Mouse (Mus musculus) regulatory T cell (primary cell): Measurements from ENCODE around the gene H2afx.
"Not testable (repeated sequence)": the region's sequence is repeated elsewhere in the genome, so short reads cannot be mapped to it uniquely, and the experiment has no call there.

Source experiments
- in situ Hi-C: fragments of 300-600 bp; cut with MboI, MseI; formaldehyde crosslinking; loops from one replicate; pipeline ENCODE4 v1.15.1; 2025; ENCODE audit warnings: high pct_unique_total_duplicates

H2afx gene

DNA sequence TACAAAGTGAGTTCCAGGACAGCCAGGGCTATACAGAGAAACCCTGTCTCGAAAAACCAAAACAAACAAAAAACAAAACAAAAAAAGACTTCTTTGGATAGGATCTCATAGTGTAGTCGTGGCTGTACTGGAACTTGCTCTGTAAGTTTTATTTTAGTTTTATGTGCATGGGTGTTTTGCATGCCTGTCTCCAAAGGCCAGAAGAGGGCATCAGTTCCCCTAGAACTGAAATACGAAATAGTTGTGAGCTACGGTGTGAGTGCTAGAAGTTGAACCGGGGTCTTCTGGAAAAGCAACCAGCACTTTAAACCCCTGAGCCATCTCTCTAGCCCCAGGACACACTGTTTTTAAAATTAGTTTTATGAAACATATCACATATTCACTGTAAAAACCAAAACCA, 4.1 kb downstream of the H2afx start:
- in situ Hi-C loops, result loop anchor here (5.0 kb wide), 1 partner anchor 44 kb away; no protein-coding TSS in a partner anchor

DNA sequence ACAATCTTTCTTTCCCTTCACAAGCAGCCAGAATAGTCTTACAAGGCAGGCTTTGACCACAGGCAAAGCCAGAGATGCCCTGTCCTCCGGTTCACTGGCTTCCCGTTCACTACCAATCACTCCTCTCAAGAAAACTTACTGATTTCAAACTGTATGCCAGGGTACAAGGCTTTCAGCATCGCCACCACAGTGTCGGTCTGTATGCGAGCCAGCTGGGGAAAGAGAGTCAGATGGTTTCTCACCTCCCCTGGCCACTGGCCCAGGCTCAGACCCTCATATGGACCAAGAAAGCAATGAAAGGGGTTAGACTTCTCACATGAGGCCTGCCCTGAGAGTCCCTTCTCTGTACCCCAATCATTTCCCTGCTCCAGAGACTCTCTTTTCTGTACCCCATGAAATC, 7.0 kb downstream of the H2afx start:
- in situ Hi-C loops, result no loop called here

DNA sequence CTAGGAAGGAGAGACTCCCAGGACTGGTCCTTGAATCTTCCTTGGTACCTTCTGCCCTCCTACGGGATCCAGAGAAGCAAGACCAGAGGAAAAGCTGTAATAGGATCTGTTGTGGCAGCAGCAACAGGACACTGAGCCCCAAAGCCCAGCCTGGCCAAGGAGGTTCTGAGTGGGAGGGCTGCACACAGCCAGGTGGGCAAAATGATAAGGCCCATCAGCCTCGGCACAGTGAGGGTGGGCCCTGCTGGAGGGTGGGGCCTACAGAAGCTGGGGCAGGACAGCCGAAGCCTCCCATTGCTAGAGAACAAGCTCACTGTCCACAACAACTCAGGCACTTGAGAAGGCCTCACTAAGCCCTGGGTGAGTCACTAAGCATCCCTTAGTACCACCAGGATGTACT, 7.7 kb downstream of the H2afx start:
- in situ Hi-C loops, result no loop called here

DNA sequence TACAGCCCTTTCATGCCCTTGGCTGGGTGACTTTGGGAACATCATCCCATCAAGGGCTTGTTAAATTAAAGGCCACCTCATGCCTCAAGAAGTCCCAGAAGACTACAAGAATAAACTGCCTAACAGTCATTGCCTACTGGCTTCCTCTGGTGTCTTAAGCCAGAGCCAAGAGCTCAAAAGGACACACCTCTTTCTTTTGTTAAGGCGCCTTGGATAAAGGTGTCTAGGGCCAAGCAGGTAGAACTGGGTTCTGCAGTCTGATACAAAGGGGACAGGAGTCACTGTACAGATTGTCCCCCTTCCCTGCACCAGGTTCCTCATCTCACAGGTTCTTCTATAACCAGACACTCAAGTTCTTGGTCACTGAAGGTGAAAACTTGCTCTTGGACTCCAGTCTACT, 8.1 kb downstream of the H2afx start:
- in situ Hi-C loops, result no loop called here

DNA sequence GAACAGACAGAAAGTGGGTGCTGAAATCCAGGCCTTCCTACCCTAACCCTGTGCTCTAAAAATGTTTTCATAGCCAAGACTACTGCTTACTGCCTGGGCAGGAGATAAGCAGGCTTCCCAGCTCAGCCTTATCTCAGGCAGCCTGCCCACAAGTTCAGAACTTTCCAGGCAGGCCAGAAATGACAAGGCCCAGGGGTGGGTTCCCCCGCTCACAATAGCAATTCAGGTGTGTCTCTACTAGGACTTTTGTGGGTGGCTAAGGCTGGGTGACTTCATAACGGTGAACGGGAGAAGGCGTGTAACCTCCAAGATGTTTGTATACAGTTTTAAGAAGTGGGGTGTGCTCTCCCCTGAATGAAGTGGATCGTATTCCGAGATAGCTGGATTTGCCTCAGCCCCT, 8.8 kb downstream of the H2afx start:
- in situ Hi-C loops, result no loop called here

DNA sequence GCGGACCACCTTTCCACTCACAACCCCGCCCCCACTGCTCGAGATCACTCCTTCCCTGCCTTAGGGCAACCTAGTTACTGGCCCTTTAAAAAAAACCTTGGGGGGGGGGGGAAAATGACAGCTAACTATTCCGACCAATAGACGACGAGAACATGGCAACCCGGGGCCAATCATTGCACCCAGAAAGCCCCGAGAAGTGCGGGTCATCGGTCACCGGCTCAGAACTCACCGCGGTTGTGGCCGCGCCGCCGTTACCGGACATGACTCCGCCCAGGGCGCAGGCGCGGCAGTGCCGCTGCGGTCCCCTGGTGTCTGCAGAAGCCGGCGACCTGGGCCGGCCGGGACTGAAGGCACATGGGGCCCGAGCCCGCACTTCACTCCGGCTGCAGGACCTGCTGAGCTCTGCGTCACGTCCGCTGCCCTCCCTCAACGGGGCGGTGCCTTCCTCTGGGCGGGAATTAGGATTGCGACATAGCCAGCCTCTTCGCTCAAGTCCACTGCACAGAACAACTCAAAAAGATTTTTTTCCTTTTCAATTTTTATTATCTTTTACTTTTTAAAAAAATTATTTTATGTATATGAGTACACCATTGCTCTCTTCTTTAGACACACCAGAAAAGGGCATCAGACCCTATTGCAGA, 9.4 kb downstream of the H2afx start, which contains the start of gene Hmbs:
TSS of gene Hmbs (minus strand) at position 448 of the 641 bp plus-strand sequence.
- in situ Hi-C loops, result no loop called here

DNA sequence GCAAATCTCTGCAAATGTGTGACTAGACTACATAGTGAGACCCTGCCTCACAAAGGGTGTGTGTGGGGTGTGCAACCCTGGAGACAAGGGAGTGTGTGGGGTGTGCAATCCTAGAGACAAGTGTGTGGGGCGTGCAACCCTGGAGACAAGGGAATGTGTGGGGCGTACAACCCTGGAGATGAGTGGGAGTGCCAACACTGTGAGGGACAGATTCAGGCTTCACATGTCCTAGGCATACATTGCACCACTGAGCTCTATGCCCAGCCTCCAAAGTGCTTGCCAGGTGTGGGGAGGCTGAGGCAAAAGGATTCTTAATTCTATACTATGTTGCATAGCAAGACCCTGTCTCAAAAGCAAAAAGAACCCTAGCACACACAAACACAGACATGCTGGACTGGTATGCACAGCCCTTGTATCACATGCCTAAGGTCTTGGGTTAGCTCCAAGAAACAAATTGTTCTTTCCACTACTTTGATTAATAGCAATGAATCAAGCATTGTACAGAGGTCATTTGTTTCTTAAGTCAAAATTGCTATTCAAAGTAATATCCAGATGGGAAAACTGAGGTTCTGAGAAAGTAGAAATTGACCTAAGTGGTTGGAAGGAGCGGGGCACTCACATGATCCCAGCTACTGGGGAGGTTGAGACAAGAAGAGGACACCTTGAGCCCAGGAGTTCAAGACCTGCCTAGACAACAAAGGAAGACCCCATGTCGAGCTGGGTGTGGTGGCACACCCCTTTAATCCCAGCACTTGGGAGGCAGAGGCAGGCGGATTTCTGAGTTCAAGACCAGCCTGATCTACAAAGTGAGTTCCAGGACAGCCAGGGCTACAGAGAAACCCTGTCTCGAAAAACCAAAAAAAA, 11.3 kb downstream of the H2afx start:
- in situ Hi-C loops, result no loop called here

DNA sequence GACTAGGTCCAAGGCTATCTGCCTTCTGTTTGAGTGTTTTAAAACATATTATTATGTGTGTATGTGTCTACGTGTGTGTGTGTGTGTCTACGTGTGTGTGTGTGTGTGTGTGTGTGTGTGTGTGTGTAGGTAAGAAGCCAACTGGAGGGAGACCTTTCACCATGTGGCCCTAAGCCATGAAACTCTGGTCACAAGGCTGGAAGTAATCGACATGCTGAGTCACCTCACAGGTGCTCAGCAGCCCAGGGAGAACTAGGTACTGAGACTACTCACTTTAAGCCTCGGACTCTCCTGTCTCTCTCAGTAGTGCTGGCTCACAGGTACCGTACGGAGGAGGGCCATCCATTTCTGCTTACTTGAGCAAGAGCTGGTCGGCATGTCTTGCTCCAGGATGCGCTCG, 12.7 kb downstream of the H2afx start:
- in situ Hi-C loops, result no loop called here

DNA sequence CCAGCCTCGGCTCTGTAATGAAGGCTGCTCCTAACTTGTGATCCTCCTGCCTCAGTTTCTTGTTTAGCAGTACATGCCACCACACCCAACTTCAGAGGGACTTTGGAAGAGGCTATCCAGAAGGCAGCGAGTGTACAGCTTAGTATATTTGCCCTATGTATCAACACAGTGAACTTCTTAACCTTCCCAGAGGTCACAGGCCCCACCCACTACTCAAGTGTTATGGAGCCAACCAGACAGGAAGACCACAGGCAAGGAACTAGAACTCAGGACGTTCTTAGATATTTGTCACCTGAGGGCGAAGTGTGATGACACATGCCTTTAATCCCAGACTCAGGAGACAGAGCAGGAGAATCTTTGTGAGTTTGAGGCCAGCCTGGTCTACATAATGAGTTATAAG, 13.1 kb downstream of the H2afx start:
- in situ Hi-C loops, result no loop called here

DNA sequence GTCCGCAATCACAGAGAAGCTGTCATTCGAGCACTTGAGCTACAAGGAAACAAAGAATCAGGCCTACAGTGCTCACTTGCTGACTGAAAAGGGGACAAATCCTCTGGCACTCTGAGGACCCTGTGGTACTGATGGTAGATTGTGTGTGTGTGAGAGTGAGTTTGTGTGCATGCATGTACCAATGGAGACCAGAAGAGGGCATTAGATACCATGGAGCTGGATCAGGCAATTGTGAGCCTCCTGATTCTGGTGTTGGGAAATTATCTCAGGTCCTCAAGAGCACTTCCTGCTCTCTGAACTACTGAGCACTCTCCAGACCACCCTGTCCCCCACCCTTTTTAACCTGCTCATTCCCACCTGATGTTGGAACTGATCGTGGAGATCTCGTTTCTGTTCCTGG, 14.1 kb downstream of the H2afx start:
- in situ Hi-C loops, result no loop called here

DNA sequence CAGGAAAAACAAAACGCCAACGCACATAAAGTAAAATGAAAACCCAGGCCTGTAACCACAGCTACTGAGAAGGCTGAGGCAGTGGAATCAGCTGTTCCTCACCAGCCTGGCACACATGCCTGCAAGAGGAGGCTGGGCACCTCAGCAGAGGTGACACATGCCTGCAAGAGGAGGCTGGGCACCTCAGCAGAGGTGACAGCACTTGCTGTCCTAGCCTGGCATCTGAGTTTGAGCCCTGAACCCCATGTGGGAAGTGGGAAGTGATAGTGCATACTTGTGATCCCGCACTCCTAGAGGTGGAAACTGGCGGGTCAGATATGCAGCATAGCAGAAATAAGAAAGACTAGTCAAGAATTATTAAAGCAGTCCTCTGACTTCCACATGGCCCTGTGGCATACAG, 16.9 kb downstream of the H2afx start:
- in situ Hi-C loops, result no loop called here

DNA sequence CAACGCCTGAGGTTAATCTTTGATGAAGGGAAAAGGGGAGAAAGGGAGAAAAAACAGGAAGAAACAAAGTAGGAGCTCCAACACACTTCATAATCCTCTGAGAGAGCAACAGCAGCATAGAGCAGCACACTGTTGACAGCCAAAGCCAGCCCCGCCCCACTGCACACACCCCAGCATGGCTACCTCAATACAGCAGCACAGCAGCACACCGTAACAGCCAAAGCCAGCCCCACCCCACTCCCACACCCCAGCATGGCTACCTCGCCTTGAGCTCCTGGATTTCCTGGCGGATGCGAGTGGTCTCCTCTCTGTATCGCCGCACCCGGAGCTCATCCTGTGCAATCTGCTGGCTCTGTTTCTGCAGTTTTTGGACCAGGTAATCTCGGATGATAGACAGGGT, 17.8 kb downstream of the H2afx start:
- in situ Hi-C loops, result no loop called here

DNA sequence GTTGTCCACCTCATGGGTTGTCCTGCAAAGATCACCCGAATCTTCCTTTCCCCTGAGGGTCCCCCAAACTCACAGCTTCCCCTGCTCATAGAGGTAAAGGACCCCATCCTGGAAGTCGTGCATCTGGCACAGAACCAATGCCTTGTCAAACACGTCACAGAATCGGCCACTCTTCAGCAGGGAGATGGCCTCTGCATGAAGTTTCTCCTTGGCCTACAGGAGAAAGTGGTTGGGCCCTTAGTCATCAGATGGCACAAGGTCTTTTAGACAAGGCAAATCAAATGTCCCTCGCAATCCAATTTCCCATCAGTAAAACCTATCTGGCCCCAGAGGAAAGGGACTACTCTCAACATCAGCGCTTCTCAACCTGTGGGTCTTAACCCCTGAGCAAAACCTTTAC, 18.6 kb downstream of the H2afx start:
- in situ Hi-C loops, result no loop called here

DNA sequence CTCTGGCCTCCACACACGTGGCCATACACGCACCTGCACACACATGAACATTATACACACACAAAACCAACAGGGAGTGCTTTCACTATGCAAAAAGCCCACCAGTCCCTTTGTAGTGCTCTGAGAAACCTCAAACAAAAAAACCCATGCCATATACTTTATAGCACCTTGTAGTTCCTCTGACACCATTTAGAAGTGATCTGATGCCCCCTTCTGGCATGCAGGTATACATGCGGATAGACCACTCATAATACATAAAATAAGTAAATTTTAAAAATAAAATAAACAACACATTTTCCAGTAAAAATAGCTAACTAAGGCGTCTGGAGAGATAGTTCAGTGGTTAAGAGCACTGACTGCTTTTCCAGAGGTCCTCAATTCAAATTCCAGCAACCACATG, 22.7 kb downstream of the H2afx start:
- in situ Hi-C loops, result no loop called here

DNA sequence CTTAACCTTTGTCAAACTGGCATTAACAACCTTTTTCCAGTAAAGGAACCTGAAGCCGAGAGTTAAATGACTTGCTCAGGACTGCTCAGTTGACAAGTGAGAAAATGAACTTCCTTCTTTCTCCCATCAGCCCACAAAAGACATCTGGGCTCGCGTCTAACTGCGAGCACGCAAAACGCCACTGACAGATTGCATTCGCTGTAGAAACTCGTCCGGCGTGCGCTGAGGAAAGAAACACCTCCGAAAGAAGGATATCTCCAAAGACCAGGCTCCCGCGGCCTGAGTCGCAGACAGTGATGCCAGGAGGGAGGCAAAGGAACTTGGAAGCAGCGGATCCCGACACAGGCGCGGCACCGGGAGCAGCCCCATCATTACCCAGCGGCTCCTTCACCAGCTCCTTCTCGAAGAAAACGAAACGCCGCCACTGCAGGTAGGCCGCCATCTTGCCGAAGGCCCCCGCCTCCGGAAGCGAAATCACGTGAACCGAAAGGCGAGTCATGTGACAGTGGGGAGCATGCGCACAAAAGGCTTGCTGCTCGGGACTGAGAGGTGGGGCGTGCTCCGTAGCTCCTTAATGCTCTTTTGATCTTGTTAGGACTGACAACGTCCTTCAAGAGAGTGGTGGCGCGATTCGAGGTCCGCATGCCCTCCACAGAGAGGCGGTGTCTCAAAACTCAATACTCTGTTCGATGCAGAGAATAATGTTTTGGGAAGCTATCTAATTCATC, 26.9 kb downstream of the H2afx start, which contains the start of gene Vps11:
TSS of gene Vps11 (minus strand) at position 481 of the 728 bp plus-strand sequence.
- in situ Hi-C loops, result no loop called here

DNA sequence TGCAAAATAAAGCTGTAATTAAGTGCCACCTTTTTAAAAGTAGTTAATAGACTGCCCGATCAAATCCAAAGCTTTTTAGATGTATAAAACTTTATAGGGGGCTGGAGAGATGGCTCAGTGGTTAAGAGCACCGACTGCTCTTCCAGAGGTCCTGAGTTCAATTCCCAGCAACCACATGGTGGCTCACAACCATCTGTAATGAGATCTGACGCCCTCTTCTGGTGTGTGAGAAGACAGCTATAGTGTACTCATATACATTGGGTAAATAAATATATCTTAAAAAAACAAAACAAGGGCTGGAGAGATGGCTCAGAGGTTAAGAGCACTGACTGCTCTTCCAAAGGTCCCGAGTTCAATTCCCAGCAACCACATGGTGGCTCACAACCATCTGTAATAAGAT, 27.4 kb downstream of the H2afx start:
- in situ Hi-C loops, result not testable (repeated sequence)

DNA sequence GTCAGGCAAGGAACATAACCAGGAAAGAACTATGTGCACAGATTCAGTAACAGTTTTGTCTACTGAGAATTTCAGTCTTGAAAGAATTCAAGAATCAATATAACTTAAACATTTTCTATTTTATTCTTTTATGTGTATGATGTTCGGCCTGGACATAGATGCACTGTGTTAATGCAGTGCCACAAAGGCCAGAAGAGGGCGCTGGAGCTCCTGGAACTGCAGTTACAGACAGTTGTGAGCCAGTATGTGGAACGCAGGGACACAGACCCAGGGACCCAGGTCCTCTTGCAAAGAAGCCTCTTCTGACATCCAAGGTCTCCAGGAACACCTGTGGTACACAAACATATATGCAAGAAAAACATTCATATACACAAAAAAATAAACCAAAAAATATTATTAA, 30.0 kb downstream of the H2afx start:
- in situ Hi-C loops, result no loop called here

DNA sequence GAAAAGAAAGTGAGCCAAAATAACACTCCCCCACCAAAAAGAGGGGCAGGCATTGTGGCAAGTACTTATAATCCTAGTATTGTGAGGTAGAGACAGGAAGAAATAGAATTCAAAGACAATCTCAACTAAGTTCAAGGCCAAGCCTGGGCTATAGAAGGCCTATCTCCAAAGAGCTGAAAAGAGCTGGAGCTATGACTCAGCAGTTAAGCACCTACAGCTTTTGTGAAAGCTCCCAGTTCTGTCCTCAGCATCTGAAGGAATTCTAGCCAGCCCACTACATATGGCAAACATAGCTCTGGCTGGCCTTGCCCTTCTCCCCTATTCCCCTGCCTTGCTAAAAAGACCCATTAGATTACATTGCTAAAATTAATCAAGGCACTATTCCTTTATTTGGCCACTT, 38.9 kb downstream of the H2afx start:
- in situ Hi-C loops, result no loop called here

DNA sequence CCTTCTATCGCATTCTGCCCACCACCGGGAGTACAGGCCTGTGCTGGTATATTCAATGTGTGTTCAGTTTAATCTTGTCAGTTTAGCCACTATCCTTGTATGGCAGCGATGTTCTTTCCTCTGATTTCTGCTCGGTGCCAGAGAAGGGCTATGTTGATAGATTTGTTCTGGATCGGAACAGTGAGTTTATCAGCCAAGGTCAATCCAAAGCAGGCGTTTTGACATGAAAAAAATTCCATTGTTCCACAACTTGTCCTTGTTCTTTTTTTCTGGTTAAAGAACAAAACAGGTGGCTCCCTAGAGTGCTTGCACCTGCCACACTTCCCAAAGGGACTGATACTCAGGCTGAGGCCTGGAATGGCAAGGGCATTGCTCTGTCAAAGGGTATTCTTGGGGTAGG, 41.6 kb downstream of the H2afx start:
- in situ Hi-C loops, result no loop called here

DNA sequence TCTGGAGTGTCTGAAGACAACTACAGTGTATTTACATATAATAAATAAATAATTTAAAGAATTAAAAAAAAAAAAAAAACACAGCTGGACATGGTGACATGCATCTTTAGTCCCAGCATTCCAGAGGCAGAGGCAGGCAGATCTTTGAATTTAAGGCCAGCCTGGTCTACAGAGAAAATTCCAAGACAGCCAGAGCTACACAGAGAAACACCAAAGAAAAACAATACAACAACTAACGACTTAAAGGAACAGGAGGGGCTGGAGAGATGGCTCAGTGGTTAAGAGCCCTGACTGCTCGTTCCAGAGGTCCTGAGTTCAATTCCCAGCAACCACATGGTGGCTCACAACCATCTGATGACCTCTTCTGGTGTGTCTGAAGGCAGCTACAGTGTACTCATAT, 42.8 kb downstream of the H2afx start:
- in situ Hi-C loops, result not testable (repeated sequence)

DNA sequence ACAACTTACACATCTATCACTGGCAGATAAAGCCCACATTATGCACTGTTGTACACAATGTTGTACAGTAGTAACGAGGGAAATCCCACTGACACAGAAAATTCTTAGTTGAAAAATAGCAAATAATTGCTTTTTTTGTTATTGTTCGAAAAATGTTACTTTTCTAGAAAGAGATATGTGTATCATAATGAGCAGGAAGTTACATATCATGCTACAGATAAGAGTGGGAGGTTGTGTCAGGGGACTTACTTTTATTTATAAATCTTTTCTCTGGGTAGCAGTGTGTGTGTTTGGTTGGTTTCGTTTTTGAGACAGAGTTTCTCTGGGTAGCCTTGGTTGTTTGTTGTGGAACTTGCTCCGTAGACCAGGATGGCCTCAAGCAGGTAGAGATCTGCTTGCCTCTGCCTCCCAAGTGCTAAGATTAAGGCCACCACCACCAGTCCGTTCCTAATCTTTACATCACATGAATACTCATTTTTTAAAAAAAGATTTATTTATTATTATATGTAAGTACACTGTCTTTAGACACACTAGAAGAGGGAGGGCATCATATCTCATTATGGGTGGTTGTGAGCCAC, 43.7 kb downstream of the H2afx start:
- in situ Hi-C loops, result no loop called here
